Mouse (Mus musculus) retina, postnatal 1 day (tissue): ENCODE measurements at regions not wholly inside any gene's neighbourhood (a gene's known extent, or its start where the extent isn't known, plus 50 kb on each side); places are given as distances from the start of the nearest gene placed in this dataset.

ENCODE experiments used
- DNase-seq: peaks from one replicate; pipeline ENCODE4 v3.0.0-alpha.2; 2012

- no peak for DNase-seq
These were observed 54.4 kb upstream of the Ly86 start for GRCm38 (mm10) chr13:37290636-37291035.

- no peak for DNase-seq
These were observed 56.0 kb upstream of the Ly86 start for GRCm38 (mm10) chr13:37288993-37289392.

GRCm38 (mm10) chr13:37282515-37282914 is 62.5 kb upstream of the Ly86 start:
- no peak for DNase-seq

- no peak for DNase-seq
These were observed 65.8 kb upstream of the Ly86 start for GRCm38 (mm10) chr13:37279078-37279789.

DNA sequence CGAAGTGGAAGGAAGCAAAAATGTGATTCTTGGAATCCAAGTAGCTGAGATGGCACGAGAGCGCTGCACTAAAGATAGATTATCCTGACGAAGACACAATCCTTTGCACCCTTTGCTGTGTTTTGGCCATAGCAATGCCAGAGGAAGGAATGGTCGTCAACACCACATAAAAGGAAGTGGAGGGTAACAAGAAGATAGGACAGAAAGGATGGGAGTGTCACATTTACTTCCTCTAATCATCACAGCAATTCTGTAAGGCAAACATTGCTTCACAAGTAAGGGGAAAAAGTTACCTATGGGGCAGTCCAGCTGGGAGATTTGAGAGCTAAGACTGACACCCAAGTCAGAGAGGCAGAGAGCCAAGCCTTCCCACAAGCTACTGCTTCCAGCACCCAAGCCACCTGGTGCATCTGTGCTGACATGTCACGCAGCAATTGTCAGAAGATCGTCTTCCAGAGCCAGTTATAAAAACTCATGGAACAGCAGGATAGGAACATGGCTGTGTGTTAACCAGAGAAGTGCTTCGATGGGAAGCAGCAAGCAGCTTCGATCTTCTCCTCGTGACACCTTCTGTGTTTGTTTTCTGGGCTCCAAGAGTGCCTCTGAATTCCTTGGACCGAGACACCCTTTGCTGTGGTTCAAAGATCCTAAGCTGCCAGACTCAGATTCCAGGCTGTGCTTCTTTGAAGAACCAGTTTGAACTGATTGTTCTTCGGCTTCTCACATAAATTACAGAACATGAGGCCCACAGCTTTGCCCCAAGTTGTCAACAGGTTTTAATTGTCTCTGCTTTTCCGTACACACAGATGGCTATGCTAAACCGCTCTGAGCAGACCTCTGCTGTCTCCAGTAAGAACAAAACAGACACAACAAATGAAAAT is 95.2 kb upstream of the Ly86 start:
- DNase-seq, result no peak

DNA sequence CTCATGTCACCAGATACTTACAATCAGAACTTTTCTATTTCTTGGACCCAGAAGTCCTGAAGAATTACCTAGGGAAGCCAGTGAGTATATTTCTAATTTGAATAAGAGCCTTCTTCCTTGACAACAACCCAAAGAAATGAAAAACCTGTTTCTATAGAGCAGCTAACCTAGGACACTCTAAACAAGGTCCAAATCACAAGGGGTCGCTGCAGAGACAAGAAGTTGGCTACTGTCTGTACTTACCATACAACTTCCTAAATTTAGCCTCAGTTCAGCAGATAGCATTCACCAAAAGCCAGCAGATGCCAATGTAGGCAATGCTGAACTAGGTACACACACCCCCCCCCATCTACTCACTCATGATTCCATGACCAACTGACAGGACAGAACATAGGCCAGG is 96.3 kb upstream of the Ly86 start:
- DNase-seq, result no peak

- no peak for DNase-seq
These were observed 105.0 kb upstream of the Ly86 start for GRCm38 (mm10) chr13:37240048-37240447.

GRCm38 (mm10) chr13:37237285-37237684 is 107.7 kb upstream of the Ly86 start:
- DNase-seq, result no peak

GRCm38 (mm10) chr13:37225834-37226233 is 119.2 kb upstream of the Ly86 start:
- DNase-seq, result no peak

GRCm38 (mm10) chr13:37220436-37220835 is 124.6 kb upstream of the Ly86 start:
- DNase-seq, result no peak

GRCm38 (mm10) chr13:37218596-37218995 is 126.4 kb upstream of the Ly86 start:
- DNase-seq, result no peak

DNA sequence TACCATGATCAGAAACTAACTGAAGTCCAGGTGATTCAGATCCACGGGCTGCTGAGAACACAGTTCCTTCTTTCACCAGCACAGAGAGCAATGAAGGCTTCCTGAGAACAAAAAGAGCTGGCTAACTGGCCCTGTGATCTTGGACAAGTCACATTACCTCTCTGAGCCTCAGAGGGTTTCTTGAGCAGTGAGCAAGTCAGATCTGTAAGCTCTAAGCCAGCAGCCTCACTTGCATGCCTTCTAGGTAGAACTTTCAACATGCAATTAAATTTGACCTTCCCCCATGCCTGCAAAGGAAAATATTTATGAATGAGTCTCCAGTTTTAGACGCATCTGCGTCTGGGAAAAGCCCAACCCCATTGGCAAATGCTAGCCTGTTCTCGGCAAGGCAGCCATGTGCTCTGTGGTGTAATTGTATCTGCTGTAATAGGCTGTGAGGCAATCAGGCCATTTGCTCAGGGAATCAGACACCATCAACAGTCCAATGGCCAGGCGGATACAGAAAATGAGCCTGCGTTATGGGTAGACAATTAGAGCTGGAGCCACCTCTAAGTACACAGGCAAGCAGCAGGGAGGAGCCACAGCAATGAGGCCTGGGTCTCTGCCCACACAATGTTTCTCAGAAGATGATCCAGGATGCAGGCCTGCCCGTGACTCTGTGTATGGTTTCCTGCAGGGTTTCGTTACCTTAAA is 130.3 kb upstream of the Ly86 start:
- peak; percentile 11 for DNase-seq

- no peak for DNase-seq
These were observed 147.1 kb upstream of the F13a1 start for GRCm38 (mm10) chr13:37197136-37197535.

- DNase-seq, result no peak
These were observed 145.8 kb upstream of the F13a1 start for GRCm38 (mm10) chr13:37195857-37196256.

DNA sequence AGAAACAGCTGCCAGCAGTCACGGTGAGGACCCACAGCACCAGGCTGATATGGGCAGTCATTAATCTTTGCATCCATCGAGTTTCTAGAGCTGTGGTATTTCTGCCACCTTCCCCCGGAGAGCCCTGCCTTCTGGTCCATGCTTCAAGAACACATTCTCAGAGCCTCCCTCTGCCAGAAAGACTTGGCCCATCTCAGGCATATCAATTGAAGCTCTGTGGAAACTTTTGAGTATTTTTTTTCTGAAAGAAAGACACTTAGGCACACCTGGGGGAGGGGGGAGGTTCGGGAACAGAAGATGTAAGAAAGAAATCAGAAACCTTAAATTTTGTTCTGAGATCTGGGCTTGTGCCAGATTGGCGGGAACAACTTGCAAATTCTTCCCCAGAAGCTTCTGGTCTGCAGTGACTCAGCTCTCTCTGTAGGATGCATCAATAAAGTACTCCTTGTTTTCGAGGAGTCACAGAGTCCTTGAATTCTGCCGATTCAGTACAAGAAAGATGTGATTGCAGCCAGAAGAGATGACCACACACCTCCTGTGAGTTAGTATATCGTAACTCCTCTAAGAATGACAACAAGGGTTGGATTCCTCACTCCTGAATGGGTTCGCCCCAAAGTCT is 131.2 kb upstream of the F13a1 start:
- no peak for DNase-seq

- DNase-seq, result no peak
These were observed 126.5 kb upstream of the F13a1 start for GRCm38 (mm10) chr13:37176526-37176925.

DNA sequence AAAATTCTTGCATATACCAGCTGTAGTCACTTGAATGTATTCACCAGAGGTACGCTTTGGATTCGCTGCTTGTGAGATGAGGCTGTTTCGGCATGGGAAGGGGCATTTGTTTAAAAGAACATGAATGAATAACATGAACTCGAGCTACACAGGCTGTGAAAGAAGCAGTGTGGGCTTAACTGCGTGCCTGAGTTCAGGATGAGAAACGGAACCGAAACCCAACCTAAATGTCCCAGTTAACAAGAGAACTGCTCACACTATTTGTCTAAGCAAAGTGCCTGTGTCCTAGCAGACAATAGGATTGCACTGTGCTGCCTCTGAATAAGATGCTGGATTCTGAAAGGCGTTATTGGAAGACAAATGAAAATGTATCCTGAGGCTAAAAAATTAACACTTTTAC is 126.0 kb upstream of the F13a1 start:
- DNase-seq, result no peak

- DNase-seq, result no peak
These were observed 108.9 kb upstream of the F13a1 start for GRCm38 (mm10) chr13:37158831-37159522.

DNA sequence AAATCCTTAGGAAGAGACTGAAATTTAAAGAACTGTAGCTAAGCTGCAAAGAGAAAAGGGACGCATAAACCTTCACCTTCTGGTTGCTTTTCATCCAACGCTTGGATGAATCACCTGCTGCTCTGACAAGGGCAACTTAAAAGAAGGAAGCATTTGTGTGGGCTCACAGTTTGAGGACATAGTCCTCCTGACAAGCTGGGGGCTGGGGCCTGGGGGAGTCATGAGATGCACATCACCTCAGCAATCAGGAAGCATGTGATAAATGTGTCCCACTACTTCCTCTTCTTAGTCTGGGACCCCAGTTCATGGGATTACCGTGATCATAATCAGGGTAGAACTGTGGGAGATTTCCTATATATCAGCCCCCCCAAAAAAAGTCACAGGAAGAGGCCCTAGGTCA is 107.8 kb upstream of the F13a1 start:
- DNase-seq, result no peak

DNA sequence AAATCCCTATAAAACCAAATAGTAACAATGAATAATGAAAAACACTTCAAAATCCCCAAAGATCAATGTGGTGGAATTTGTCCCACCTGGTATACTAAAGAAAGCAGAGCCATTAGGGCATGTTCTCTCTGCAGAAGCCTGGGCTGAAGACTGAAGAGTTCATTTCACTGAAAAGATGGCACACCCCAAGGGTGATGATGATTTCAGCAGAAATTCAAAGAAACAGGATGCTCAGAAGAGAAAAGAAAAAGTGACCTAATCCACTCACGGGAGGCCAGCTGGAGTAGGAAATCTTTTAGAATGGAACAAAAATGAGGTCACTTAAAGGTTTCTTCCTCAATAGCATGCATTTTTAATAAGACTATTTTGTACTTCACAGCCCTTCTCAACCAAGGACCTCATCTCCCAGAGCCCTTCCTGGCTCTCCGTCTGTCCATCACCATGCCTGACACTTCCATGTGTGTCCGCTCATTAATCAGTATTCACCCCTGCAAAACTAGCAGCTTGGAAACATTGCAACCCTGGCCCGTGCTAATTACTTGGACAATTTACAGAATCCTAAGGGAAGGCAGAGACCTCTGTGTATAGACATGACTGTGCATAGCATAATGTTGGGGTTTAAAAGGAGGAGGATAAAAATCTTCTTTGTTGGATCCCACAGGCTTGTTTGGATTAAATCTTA is 101.9 kb upstream of the F13a1 start:
- peak; percentile 35 for DNase-seq

DNA sequence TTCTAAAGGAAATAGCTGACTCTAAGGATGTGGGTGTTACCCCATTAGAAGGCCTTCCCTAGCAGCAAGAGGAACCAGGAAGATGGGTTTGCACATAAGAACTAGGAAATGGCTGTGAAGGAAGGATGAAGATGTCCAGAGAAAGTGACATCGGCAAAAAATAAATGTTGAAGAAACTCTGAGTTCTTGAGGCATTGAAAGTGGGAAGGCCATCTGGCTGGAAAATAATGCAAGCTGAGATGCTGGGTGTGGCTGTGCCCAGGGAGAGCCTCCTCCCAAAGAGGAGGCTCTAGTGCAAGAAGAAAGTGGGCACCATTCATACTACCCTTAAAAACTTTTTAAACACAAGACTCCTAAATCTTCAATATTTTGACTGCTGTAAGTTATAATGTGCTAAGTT is 99.9 kb upstream of the F13a1 start:
- no peak for DNase-seq
